Mouse (Mus musculus) cerebellum, adult 2 months (tissue): ENCODE results near the gene Ssh1. TPM values are rescaled to one million over a fixed set of nuclear protein-coding genes. Genes with fewer than 3 reads are reported as not detected.

Experiments
- DNase-seq, 2 experiments: peaks; one replicate each; pipeline ENCODE4 v3.0.0; 2021
- H3K27ac ChIP-seq: fragments of 200-500 bp; 2 replicates; pipeline ENCODE4 v1.5.1; 2012; ENCODE audit warnings: low read length, control low read depth, inconsistent platforms; ENCODE audit not compliant: insufficient read depth
- H3K27me3 ChIP-seq: fragments of 200-500 bp; 2 replicates; pipeline ENCODE4 v1.6.1; 2012; ENCODE audit warnings: inconsistent platforms, mild to moderate bottlenecking, low read length, moderate library complexity; ENCODE audit not compliant: control insufficient read depth, insufficient read depth
- H3K4me1 ChIP-seq: fragments of 200-500 bp; 2 replicates; pipeline ENCODE4 v1.6.1; 2011; ENCODE audit warnings: low read length; ENCODE audit not compliant: control insufficient read depth, insufficient read depth
- H3K4me3 ChIP-seq: fragments of 200-500 bp; replicated peaks from 2 replicates; pipeline ENCODE3; 2011; ENCODE audit warnings: mild to moderate bottlenecking, low read depth, low read length, control low read depth; ENCODE audit not compliant: insufficient read depth
- CTCF ChIP-seq: fragments of 200-500 bp; IDR thresholded peaks from 2 replicates; pipeline ENCODE4 v1.5.1; 2011; ENCODE audit warnings: low read depth, mild to moderate bottlenecking, control low read depth, low read length, moderate library complexity, borderline replicate concordance; ENCODE audit not compliant: insufficient read depth
- POLR2A ChIP-seq: fragments of 200-500 bp; IDR thresholded peaks from 2 replicates; pipeline ENCODE4 v1.6.1; 2011; ENCODE audit warnings: low read length, control low read depth, borderline replicate concordance; ENCODE audit not compliant: insufficient read depth
- WGBS: fragments of 180-500 bp; shearing (Covaris S2); methylation state at CpG from one replicate; pipeline ENCODE4 v1.1.7; 2018; 5-methylcytosine and 5-hydroxymethylcytosine counted together
- polyA plus RNA-seq: library from polyadenylated mRNA; depleted of rRNA; stranded (reverse); fragments of >200 nt; gene quantifications from 2 replicates; pipeline ENCODE4 v1.2.3, GENCODE M21; 2012

Gene Ssh1
- polyA plus RNA-seq, 1 experiment: 16.7 TPM

DNA sequence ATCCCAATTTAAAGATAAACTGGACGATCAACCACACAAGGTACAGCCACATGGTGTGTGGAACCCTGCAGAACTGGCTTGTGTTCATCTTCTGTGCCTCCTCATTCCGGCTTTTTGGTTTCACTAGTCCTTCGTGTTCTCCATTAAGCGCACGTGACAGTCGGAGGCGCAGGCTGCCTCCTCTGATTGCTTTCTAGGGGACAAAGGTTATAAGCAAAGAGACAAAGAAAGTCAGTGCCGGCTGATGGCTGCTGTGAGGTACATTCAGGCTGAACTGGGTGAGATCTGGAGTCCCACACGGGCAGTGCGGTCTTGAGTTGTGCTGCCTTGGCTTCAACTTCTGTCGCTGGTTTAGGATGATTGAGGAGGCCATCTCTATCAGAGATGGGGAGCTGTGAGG, 10.9 kb upstream of the Ssh1 start:
- 77% methylated on average over 11 of the region's 11 CpGs for WGBS
- no peak overlapping the region for H3K27ac ChIP-seq
- DNase-seq: no peak
- H3K4me1 ChIP-seq: no peaks in the 10 kb centered on the region
- H3K27me3 ChIP-seq: no peaks in the 10 kb centered on the region
- peak overlapping the region; percentile 35 for H3K4me3 ChIP-seq
- no peak for TF ChIP-seq CTCF
- no peak for TF ChIP-seq POLR2A

DNA sequence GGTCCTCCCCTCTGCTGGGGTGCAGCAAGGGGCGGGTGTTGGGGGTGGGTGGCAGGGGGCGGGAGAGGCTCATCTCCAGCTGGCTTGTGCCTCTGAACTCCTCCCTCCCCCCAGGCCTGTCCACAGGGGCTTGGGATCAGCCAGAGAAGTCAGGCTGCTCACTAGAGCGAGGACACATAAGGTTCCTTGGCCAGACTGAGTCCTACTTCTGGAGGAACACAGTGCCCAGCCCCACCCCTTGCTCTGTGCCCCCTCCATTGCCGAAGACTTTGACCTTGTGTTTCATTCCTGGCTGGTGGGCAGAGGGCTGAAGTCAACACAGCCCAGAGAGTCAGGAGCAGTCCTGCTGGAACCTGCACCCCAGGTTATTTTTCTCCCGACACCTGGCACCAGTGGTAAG, 9.8 kb upstream of the Ssh1 start, which contains the start of gene Dao:
Dao (plus strand) TSS at position 162 of the 400 bp plus-strand sequence.
- no peak within 1 kb of the TSS; the same call in 1 of the 2 replicates for H3K27ac ChIP-seq
- no peaks in the 10 kb centered on the region for H3K27me3 ChIP-seq
- DNase-seq: peak in 1 of 2 experiments; percentile 45
- TF ChIP-seq POLR2A (0 out of 2 replicates have a peak, but pooled peaks have one; percentile 17), CTCF (no peak)
- H3K4me3 ChIP-seq: peak within 1 kb of the TSS; percentile 35
- no peaks in the 10 kb centered on the region for H3K4me1 ChIP-seq
- WGBS: 53% methylated on average over 5 of the region's 5 CpGs

DNA sequence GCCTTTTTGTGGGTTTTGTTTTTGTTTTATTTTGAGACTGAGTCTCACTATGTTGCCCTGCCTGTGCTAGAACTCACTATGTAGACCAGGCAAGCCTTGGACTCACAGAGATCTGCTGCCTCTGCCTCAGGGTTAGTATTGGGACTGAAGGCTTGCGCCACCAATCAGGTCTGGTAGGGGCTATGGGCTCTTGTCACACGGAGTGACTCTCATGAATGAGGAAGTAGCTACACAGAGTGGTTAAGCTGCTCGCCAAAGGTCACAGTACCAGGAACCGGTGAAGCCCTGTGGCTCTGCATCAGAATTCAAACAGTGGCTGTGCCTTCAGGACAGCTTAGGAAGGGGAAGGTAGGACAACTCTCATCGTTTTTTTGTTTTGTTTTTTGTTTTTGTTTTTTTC, 5.7 kb upstream of the Ssh1 start:
- H3K4me3 ChIP-seq: no peak overlapping the region
- H3K4me1 ChIP-seq: peaks cover under 1% of the 10 kb centered on the region; the same call in 1 of the 2 replicates
- DNase-seq: no peak
- no peaks in the 10 kb centered on the region for H3K27me3 ChIP-seq
- no peak overlapping the region for H3K27ac ChIP-seq
- WGBS: 67% methylated on average over 5 of the region's 5 CpGs
- TF ChIP-seq CTCF: no peak
- no peak for TF ChIP-seq POLR2A

DNA sequence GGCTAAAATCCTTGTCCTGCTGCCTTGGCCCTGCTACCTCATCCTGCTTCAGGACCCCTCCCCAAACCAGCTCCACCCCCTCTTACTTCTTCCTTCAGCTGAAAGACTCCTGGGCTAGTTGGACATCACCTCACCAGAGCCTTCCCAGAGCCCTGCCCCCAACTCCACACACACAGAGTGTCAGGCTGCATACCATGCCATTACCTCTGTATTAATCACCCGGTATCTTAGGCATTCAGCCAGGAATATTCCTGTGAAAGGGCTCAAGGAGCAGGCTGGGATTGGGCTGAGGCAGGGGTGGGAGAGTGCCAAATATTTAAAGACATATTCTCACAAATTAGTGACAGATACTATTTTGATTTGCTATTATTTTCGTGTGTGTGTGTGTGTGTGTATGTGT, 2.8 kb upstream of the Ssh1 start:
- no peak overlapping the region for H3K27ac ChIP-seq
- no peak for TF ChIP-seq CTCF
- no peak for TF ChIP-seq POLR2A
- WGBS: 55% methylated on average over 2 of the region's 2 CpGs

DNA sequence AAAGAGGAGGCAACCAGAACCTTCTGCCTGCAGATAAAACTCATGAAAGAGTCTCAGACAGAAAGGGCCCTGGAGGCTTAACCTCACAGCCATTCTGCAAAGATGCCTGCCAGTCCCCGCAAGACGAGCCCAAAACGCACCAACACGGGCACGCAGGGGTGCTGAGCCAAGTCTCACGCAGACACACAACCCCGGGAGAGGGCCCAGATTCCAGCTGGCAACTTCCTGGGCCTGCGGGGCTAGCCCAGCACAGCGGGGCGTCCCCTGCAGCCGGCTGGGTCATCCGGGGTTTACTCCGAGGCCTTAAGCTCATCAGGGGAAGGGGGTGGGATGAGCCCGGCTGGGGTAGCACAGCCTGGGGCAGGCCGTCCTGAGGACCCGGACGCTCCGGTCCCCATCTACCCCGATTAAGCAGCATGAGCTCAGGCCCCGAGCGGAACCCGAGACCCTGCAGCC, 635 bp downstream of the Ssh1 start:
- peak; percentile 70 to 78 for DNase-seq
- under 1% methylated on average over 22 of the region's 22 CpGs for WGBS
- Histone ChIP-seq H3K27ac (peak overlapping the region; percentile 46), H3K4me3 (peak overlapping the region; percentile 76), H3K4me1 (peaks cover 19% of the 10 kb centered on the region), H3K27me3 (no peaks in the 10 kb centered on the region)
- no peak for TF ChIP-seq CTCF
- TF ChIP-seq POLR2A: no peak

More for the DNA sequence above, 2.8 kb upstream of the Ssh1 start:
- Histone ChIP-seq H3K4me1 (peaks cover 8% of the 10 kb centered on the region), H3K4me3 (no peak overlapping the region), H3K27me3 (no peaks in the 10 kb centered on the region)
- DNase-seq: no peak

DNA sequence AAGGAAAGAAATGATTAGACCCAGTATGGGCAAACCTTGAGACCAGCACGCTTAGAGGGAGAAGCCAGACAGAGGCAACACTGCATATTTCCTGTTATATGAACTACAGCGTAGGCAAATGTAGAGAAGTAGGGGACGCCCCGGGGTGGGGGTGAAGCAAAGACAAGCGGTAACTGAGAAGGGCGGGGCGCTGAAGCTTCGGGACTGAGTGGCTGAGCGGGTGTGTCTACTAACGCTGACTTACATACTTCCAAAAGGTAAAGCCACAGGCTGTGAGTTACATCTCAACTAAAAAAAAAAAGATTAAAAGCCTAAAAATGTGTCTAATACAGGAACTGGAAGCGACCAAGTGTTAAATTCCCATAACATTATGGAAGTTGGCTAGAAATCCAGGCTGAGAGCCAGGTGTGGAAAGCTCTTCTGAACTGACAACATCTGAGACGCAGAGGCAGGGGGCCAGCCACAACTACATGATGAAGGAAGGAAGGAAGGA, 1.3 kb downstream of the Ssh1 start:
- WGBS: 16% methylated on average over 12 of the region's 12 CpGs
- Histone ChIP-seq H3K4me3 (peak overlapping the region; percentile 76), H3K4me1 (peaks cover 19% of the 10 kb centered on the region), H3K27ac (peak overlapping the region; percentile 46), H3K27me3 (no peaks in the 10 kb centered on the region)
- TF ChIP-seq CTCF: no peak
- TF ChIP-seq POLR2A: no peak
- DNase-seq: no peak

DNA sequence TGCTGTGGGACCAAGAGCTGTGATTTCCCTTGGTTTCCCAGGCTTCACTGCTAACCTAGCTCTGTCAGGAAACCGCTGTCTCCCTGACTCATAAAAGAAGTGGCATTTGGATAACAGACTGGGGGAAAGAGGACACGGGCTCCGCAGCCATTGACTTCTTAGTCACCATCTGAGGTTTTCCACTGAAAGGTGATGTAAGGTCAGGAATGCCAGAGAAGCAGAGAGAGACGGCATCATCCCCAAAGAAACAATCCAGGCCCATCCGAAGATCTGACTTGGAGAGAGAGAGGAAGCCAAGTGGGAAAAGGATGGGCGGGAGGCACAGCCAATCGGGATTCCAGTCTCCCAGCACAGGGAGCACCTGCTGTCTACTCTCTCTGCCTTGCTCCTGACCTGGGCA, 2.6 kb downstream of the Ssh1 start:
- TF ChIP-seq CTCF: no peak
- no peak for TF ChIP-seq POLR2A
- WGBS: 41% methylated on average over 7 of the region's 7 CpGs
- no peaks in the 10 kb centered on the region for H3K27me3 ChIP-seq

DNA sequence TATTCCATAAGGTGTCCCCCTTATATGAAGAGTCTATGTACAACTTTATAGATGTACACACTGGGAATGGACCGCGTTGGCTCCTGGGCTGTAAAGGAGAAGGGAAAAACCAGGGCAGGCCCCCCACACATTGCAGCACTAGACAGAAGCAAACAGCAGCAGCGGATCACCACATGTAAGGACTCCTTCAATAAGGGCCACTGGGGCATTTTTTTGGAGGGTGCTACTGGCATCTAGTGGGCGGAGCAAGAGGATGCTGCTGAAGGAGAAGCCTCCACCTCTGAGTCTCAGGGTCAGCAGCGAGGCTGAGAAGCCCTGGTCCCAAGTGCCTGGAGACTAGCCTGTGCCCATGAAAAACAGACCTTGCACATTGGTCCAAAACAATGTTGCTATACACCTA, 3.1 kb downstream of the Ssh1 start:
- TF ChIP-seq POLR2A: no peak
- TF ChIP-seq CTCF: no peak; the same call in 1 of the 2 replicates
- Histone ChIP-seq H3K4me3 (no peak overlapping the region), H3K27me3 (no peaks in the 10 kb centered on the region), H3K4me1 (peaks cover 25% of the 10 kb centered on the region), H3K27ac (no peak overlapping the region)
- no peak for DNase-seq
- WGBS: 93% methylated on average over 5 of the region's 5 CpGs

More for the DNA sequence above, 2.6 kb downstream of the Ssh1 start:
- Histone ChIP-seq H3K4me3 (no peak overlapping the region), H3K27ac (no peak overlapping the region), H3K4me1 (peaks cover 25% of the 10 kb centered on the region)
- no peak for DNase-seq
